Mouse (Mus musculus) natural killer cell, adult 2 months (primary cell): Measurements from ENCODE around the gene Pold2.

Source experiments
- DNase-seq, 2 experiments: peaks; one replicate each; pipeline ENCODE4 v3.0.0; 2022; ENCODE audit warnings: low spot score in 2 of 2

Gene Pold2

DNA sequence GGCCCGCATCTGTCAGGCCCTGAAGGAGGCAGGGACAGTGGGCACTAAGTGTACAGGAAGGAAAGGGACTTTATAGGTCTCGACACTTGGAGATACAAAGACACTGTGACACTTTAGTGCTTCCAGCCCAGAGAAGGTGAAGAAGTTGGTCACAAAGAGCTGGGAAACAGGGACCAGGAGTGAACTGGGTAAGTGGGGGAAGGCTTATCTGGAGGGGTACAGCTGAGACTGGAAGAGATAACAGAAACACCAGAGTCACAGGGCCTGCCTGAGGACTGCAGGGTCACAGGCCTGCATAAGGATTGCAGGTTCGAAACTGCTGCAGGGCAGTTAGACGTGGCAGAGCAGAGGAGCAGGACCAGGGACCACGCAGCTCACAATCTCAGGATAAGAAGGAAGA is 50.2 kb downstream of the Pold2 start:
- DNase-seq, result no peak

DNA sequence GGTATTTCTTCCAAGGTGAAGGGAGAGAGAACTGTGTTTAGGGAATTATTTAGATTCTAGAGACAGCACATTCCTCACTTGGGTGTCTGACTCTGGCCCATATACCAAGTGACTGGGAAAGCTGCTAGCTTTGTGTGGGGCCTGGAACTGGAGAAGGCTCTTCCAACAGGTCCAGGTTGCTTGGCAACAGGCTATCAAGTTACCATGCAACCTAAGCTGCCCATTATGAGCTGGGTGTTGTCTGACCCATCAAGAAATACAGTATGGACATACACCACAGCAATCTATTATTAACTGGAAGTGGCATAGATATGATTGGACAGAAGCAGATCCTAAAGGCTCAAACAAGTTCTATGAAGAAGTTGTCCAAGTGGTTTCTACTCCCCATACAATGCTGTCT is 52.7 kb downstream of the Pold2 start:
- no peak for DNase-seq
